Mouse (Mus musculus): ENCODE measurements around the gene Kynu.

The Kynu gene

GRCm38 (mm10) chr2:43555062-43555888, at the start of gene Kynu:
Gene Kynu (plus strand): TSS chr2:43555329.
- CTCF ChIA-PET, result interaction anchor here in 1 of 4 experiments (1.6 kb wide), 1 partner anchor 68 kb away, joined by 3 read pairs; no protein-coding TSS in a partner anchor
- POLR2A ChIA-PET, result no interaction called here

GRCm38 (mm10) chr2:43506182-43506581, 48.9 kb upstream of the Kynu start:
- POLR2A ChIA-PET, result no interaction called here
- CTCF ChIA-PET, result no interaction called here

DNA sequence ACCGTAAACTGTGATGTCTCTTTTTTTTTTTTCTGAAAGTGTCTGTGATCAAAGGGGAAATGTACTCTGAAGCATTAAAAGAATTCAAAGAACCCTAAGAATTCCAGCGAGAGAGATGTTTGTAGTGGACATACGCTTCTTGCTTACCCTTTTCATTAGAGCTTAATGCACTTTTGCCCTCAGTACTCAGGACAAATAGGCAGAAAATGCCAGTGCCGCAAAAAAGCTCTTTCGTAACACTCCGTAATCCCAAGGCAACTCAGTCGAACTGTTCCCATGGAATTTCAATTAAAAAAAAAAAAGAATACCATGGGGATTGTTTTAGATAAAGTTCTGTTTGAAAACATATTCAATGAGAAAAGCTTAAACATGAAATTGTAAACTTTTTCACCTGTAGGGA, 41.3 kb upstream of the Kynu start:
- ChIA-PET CTCF (no interaction called here), POLR2A (no interaction called here)

GRCm38 (mm10) chr2:43534417-43534816, 20.7 kb upstream of the Kynu start:
- ChIA-PET POLR2A (no interaction called here), CTCF (no interaction called here)

DNA sequence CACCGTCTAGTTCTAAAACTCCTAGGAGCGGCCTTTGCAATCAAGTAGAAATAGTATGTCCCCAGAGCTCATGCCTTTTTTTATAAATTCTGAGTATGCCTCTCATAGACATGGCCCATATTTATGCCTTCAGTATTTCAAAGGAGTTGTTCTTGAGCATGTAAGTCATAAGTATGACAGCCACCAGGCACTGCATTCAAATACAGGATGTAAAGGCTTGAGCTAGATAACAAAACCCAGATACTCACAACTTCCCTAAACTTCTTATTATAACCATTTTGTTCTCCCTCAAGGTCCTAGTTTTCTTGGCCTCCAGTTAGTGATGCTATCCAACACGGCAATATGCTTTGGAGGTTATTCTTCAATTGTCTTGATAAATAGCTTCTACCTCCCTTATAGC, 12.5 kb upstream of the Kynu start:
- CTCF ChIA-PET, result no interaction called here
- POLR2A ChIA-PET, result no interaction called here

DNA sequence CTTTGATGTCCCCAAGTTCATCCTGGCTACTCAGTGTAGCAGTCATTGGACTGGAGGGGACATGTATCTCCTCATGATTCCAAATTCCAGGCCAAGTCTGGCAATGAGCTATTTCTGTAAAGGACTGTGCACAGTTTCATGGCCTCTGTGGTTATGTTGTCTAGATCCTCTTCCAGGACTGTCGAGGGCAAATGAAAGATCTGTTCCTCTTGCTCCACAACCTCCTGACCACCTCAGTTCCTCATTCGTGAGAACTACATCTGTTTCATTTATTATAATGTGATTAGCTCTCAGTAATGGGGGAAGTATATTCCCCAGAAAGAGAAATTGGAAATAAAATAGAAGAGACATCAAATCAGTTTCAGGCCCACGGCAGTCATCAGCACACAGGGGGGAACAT, 9.5 kb upstream of the Kynu start:
- CTCF ChIA-PET, result no interaction called here
- POLR2A ChIA-PET, result no interaction called here

GRCm38 (mm10) chr2:43546448-43546847, 8.7 kb upstream of the Kynu start:
- CTCF ChIA-PET, result no interaction called here
- POLR2A ChIA-PET, result no interaction called here

DNA sequence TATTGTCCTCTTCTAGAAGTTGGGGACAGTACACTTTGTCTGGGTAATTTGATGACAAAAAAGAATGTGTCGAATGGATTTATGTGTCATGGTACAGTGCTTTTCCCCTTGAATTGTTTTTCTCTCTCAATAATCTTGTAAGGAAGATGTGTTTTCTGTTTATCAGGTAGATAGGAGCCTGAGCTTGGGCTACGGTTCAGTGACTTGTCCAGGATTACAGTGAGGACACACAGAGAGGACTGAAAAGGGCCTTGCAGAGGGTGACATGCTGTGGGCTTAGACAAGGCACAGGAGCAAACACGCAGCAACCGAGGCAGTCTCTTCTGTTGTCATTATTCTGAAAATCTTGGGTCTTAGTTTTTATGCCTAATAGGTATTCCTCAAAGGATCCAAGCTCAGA, 913 bp upstream of the Kynu start:
- POLR2A ChIA-PET, result no interaction called here
- CTCF ChIA-PET, result no interaction called here

- ChIA-PET POLR2A (no interaction called here), CTCF (interaction anchor here in 1 of 4 experiments (1.6 kb wide), 1 partner anchor 67 kb away, joined by 3 read pairs; no protein-coding TSS in a partner anchor)
These were observed 758 bp downstream of the Kynu start for GRCm38 (mm10) chr2:43555889-43556285.

DNA sequence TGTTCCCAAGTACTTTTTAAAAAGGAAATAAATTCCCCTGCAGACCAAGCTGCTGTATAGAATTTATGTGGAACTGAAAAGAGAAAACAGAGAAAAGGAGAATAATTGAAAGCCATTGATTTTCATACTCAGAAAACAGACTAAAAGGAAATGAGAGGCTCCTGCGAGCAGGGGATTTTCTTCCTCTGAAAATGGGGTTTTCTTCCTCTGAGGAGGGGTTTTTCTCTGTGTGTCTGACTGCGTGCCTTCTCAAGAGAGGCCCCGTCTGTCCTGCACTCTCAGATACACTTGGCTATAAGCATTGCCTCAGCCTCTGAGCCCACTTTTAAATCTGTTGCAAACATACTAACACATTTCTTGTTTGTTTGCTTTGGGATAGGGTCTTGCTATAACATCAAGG, 1.9 kb downstream of the Kynu start:
- CTCF ChIA-PET, result no interaction called here
- POLR2A ChIA-PET, result no interaction called here

- CTCF ChIA-PET, result no interaction called here
These were observed 6.1 kb downstream of the Kynu start for GRCm38 (mm10) chr2:43561209-43561608.

DNA sequence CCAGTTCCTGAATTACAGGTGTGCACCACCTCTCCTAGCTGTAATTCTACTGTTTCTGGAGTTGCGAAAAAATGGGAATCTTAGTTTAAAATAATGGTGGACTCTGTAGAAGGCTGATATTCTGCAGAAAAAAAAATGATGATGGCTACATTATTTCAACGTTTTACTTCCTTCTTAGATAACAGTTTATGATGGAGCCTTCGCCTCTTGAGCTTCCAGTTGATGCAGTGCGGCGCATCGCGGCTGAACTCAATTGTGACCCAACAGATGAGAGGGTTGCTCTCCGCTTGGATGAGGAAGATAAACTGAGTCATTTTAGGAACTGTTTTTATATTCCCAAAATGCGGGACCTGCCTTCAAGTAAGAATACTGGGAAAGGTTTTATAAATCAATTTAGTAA, 7.7 kb downstream of the Kynu start:
- ChIA-PET CTCF (no interaction called here), POLR2A (no interaction called here)

More at GRCm38 (mm10) chr2:43561209-43561608, 6.1 kb downstream of the Kynu start:
- POLR2A ChIA-PET, result no interaction called here

- ChIA-PET POLR2A (no interaction called here), CTCF (no interaction called here)
These were observed 13.3 kb downstream of the Kynu start for GRCm38 (mm10) chr2:43568406-43568805.

GRCm38 (mm10) chr2:43573526-43573925, 18.4 kb downstream of the Kynu start:
- ChIA-PET POLR2A (interaction anchor here in 1 of 4 experiments (0.7 kb wide), 1 partner anchor 946 kb away, joined by 3 read pairs; no protein-coding TSS in a partner anchor), CTCF (no interaction called here)

- ChIA-PET POLR2A (no interaction called here), CTCF (no interaction called here)
These were observed 28.2 kb downstream of the Kynu start for GRCm38 (mm10) chr2:43583243-43583812.

DNA sequence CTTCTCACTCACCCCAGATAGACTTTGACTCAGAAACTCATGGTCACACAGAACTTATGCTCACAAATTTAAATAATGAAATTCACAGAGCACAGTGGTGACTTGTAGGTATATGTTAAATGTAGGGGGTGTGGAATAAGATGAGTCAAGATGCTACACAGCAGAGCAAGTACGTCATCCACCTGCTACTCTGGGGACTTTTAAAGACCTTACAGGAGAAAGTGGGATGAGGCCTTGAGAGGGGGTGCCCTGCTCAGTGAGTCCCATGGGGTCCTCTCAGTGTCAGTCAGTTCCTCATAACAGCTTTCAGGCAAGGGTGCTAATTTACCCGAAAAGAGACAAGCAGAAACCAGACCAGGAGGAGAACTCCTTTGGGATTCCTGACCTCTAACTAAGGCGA, 30.4 kb downstream of the Kynu start:
- ChIA-PET POLR2A (no interaction called here), CTCF (no interaction called here)

GRCm38 (mm10) chr2:43587832-43588231, 32.7 kb downstream of the Kynu start:
- POLR2A ChIA-PET, result no interaction called here
- CTCF ChIA-PET, result no interaction called here

GRCm38 (mm10) chr2:43592001-43592704, 37.0 kb downstream of the Kynu start:
- ChIA-PET POLR2A (no interaction called here), CTCF (no interaction called here)

- CTCF ChIA-PET, result interaction anchor here in 1 of 4 experiments (1.1 kb wide), 1 partner anchor 9 kb away, joined by 7 read pairs; no protein-coding TSS in a partner anchor
- POLR2A ChIA-PET, result no interaction called here
These were observed 58.4 kb downstream of the Kynu start for GRCm38 (mm10) chr2:43613571-43613970.

DNA sequence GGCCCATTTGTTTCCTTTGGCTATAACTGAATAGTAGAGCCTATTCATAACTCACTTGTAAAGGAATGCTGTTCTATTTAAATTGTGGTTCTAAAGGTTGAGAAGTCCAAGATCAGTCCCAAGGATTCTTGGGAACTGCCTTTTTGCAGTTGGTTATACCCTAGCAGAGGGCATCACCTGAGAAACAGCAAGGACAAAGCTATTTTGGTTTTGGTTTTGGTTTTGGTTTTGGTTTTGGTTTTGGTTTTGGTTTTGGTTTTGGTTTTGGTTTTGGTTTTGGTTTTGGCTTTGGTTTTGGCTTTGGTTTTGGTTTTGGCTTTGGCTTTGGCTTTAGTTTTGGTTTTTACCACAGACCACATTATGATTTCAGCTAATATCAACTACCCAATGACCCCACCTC, 66.0 kb downstream of the Kynu start:
- ChIA-PET POLR2A (no interaction called here), CTCF (no interaction called here)

GRCm38 (mm10) chr2:43622844-43623243, 67.7 kb downstream of the Kynu start:
- CTCF ChIA-PET, result interaction anchor here in 3 of 4 experiments (0.6 to 1.3 kb wide), 14 partner anchors 9 to 1399 kb away, joined by 3 to 16 read pairs (median 4); partner anchors contain the start of gene Kynu (in 1 of the 3)

More at GRCm38 (mm10) chr2:43622844-43623243, 67.7 kb downstream of the Kynu start:
- POLR2A ChIA-PET, result no interaction called here

All from embryonic stem cell, embryonic (primary cell).